Mouse (Mus musculus): ENCODE measurements around the gene Egflam. TPM values are rescaled to one million over a fixed set of nuclear protein-coding genes. Genes with fewer than 3 reads are reported as not detected.

The Egflam gene
- 4.7 TPM for polyA plus RNA-seq (2014; fragmentation: Illumina TruSeq; extraction: RNeasy Lipid Tissue Mini Kit (QIAGEN cat#74804); ENCODE audit: low read depth, low replicate concordance)

DNA sequence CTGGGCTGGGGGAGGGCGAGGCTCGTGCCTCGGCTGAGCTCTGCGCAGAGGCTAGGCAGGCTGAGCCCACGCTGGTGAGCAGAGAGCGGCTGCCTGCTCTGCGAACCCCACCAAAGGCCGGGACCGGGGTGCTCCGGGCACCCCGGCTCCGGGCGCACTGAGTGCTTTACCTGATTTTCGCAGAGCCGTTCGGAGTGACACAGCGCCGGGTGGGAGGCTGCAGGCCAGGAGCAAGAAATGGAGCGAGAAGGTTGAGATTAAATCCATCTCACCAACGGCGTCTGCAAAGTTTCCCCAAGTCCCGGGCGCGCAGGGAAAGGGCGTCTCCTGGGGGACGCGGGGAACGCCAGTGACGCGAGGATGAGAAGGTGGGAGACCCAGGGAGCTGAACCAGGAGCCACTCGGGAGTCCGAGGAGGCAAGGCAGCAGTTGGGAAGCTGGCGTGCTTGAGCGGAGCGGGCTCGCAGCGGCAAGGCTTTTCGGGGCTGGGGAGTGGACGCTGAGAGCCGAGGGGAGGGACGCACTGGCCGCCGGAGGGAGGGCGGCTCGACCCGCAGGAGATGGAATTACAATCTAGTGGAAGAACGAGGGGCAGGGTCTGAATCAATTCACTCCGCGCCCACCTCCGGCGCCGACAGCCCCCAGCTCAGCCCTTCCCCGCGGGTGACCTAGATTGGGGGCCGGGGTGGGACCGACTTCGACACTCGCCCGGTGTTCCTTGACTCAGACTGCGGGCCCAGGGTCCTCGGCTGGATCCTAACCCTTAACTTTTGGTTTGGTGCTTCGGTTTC is at the start of gene Egflam:
Egflam (minus strand) TSS at position 578 of the 791 bp plus-strand sequence.

Measured in adrenal gland, adult 10 weeks (tissue).